Mouse (Mus musculus): ENCODE measurements at regions not wholly inside any gene's neighbourhood (a gene's known extent, or its start where the extent isn't known, plus 50 kb on each side); places are given as distances from the start of the nearest gene placed in this dataset.

GRCm38 (mm10) chr12:110040682-110041081 is 238.2 kb upstream of the Dio3 start:
- no peak for TF ChIP-seq POLR2A (IDR thresholded peaks at IDR 0.05; ENCODE audit: borderline replicate concordance, extremely low read depth, low read depth, low read length)
- TF ChIP-seq CTCF (IDR thresholded peaks at IDR 0.05; ENCODE audit: insufficient read depth, low read length) = no peak

Data from lung, adult 2 months (tissue).